Mouse (Mus musculus): ENCODE data around the gene Rad9b. TPM values are rescaled to one million over a fixed set of nuclear protein-coding genes. Genes with fewer than 3 reads are reported as not detected.
A peak's percentile ranks its signal among the peaks of the same experiment; 100 is the strongest.

Rad9b gene
- polyA plus RNA-seq (2015; fragmentation: Nextera tagmentation; extraction: Ambion mirVana), result 19.2 and 19.7 TPM in 2 replicates

GRCm38 (mm10) chr5:122353807-122354491 is at the start of gene Rad9b, which contains the start of gene Vps29:
Gene Rad9b (minus strand): TSS chr5:122354233.
Gene Vps29 (plus strand): TSS chr5:122354369.
- Histone ChIP-seq H3K9ac (replicated peaks; ENCODE audit: low read depth, low read length) (peak within 1 kb of the TSS; percentile 89), H3K27me3 (replicated peaks; ENCODE audit: control insufficient read depth, insufficient read depth, low read length) (no peaks in the 10 kb centered on the region), H3K4me3 (replicated peaks; ENCODE audit: low read length) (peak within 1 kb of the TSS; percentile 77), H3K4me2 (ENCODE audit: low read length) (peak within 1 kb of the TSS; percentile 86), H3K27ac (ENCODE audit: low read length) (peak within 1 kb of the TSS; percentile 77), H3K36me3 (ENCODE audit: control insufficient read depth, insufficient read depth) (no peaks in the 10 kb centered on the region), H3K4me1 (replicated peaks; ENCODE audit: control insufficient read depth, insufficient read depth, low read length) (peaks cover 12% of the 10 kb centered on the region), H3K9me3 (ENCODE audit: control insufficient read depth, low read length) (no peaks in the 10 kb centered on the region)
- peak; percentile 94 for ATAC-seq
- WGBS, result 1% methylated on average over 49 of the region's 51 CpGs

GRCm38 (mm10) chr5:122403362-122403761 is 49.3 kb upstream of the Rad9b start:
- H3K36me3 ChIP-seq (ENCODE audit: control insufficient read depth, insufficient read depth), result peaks cover 39% of the 10 kb centered on the region
- peaks cover 5% of the 10 kb centered on the region; the same call in 1 of the 2 replicates for H3K4me1 ChIP-seq (replicated peaks; ENCODE audit: control insufficient read depth, insufficient read depth, low read length)
- no peaks in the 10 kb centered on the region for H3K9me3 ChIP-seq (ENCODE audit: control insufficient read depth, low read length)
- no peak overlapping the region for H3K4me3 ChIP-seq (replicated peaks; ENCODE audit: low read length)
- no peak overlapping the region for H3K9ac ChIP-seq (replicated peaks; ENCODE audit: low read depth, low read length)
- H3K4me2 ChIP-seq (ENCODE audit: low read length), result no peak overlapping the region
- 95% methylated on average over 12 of the region's 12 CpGs for WGBS
- no peaks in the 10 kb centered on the region for H3K27me3 ChIP-seq (replicated peaks; ENCODE audit: control insufficient read depth, insufficient read depth, low read length)
- no peak overlapping the region for H3K27ac ChIP-seq (ENCODE audit: low read length)
- ATAC-seq, result no peak

GRCm38 (mm10) chr5:122402772-122403171 is 48.7 kb upstream of the Rad9b start:
- H3K9ac ChIP-seq (replicated peaks; ENCODE audit: low read depth, low read length), result no peak overlapping the region
- H3K27me3 ChIP-seq (replicated peaks; ENCODE audit: control insufficient read depth, insufficient read depth, low read length), result no peaks in the 10 kb centered on the region
- H3K9me3 ChIP-seq (ENCODE audit: control insufficient read depth, low read length), result no peaks in the 10 kb centered on the region
- H3K4me2 ChIP-seq (ENCODE audit: low read length), result no peak overlapping the region
- H3K36me3 ChIP-seq (ENCODE audit: control insufficient read depth, insufficient read depth), result peaks cover 39% of the 10 kb centered on the region
- no peak overlapping the region for H3K4me3 ChIP-seq (replicated peaks; ENCODE audit: low read length)
- peak overlapping the region; percentile 56 for H3K27ac ChIP-seq (ENCODE audit: low read length)
- ATAC-seq, result peak; percentile 59
- 79% methylated on average over 5 of the region's 5 CpGs for WGBS
- H3K4me1 ChIP-seq (replicated peaks; ENCODE audit: control insufficient read depth, insufficient read depth, low read length), result peaks cover 5% of the 10 kb centered on the region; the same call in 1 of the 2 replicates

GRCm38 (mm10) chr5:122402160-122402559 is 48.1 kb upstream of the Rad9b start:
- no peak overlapping the region for H3K4me2 ChIP-seq (ENCODE audit: low read length)
- WGBS, result 68% methylated on average over 13 of the region's 13 CpGs

GRCm38 (mm10) chr5:122401303-122401640 is 47.2 kb upstream of the Rad9b start:
- Histone ChIP-seq H3K9ac (replicated peaks; ENCODE audit: low read depth, low read length) (no peak overlapping the region), H3K27ac (ENCODE audit: low read length) (no peak overlapping the region), H3K9me3 (ENCODE audit: control insufficient read depth, low read length) (no peaks in the 10 kb centered on the region), H3K4me2 (ENCODE audit: low read length) (no peak overlapping the region), H3K36me3 (ENCODE audit: control insufficient read depth, insufficient read depth) (peaks cover 38% of the 10 kb centered on the region), H3K4me1 (replicated peaks; ENCODE audit: control insufficient read depth, insufficient read depth, low read length) (peaks cover 5% of the 10 kb centered on the region; the same call in 1 of the 2 replicates), H3K4me3 (replicated peaks; ENCODE audit: low read length) (no peak overlapping the region), H3K27me3 (replicated peaks; ENCODE audit: control insufficient read depth, insufficient read depth, low read length) (no peaks in the 10 kb centered on the region)
- ATAC-seq, result no peak
- 13% methylated on average over 8 of the region's 8 CpGs for WGBS

More at GRCm38 (mm10) chr5:122402160-122402559, 48.1 kb upstream of the Rad9b start:
- Histone ChIP-seq H3K9ac (replicated peaks; ENCODE audit: low read depth, low read length) (no peak overlapping the region), H3K36me3 (ENCODE audit: control insufficient read depth, insufficient read depth) (peaks cover 42% of the 10 kb centered on the region), H3K27me3 (replicated peaks; ENCODE audit: control insufficient read depth, insufficient read depth, low read length) (no peaks in the 10 kb centered on the region), H3K4me3 (replicated peaks; ENCODE audit: low read length) (no peak overlapping the region), H3K9me3 (ENCODE audit: control insufficient read depth, low read length) (no peaks in the 10 kb centered on the region), H3K27ac (ENCODE audit: low read length) (no peak overlapping the region; the same call in 1 of the 2 replicates), H3K4me1 (replicated peaks; ENCODE audit: control insufficient read depth, insufficient read depth, low read length) (peaks cover 5% of the 10 kb centered on the region; the same call in 1 of the 2 replicates)
- no peak for ATAC-seq

- 85% methylated on average over 18 of the region's 18 CpGs for WGBS
- Histone ChIP-seq H3K27me3 (replicated peaks; ENCODE audit: control insufficient read depth, insufficient read depth, low read length) (no peaks in the 10 kb centered on the region), H3K27ac (ENCODE audit: low read length) (no peak overlapping the region), H3K36me3 (ENCODE audit: control insufficient read depth, insufficient read depth) (peaks cover 34% of the 10 kb centered on the region), H3K9ac (replicated peaks; ENCODE audit: low read depth, low read length) (no peak overlapping the region), H3K9me3 (ENCODE audit: control insufficient read depth, low read length) (no peaks in the 10 kb centered on the region), H3K4me2 (ENCODE audit: low read length) (no peak overlapping the region), H3K4me1 (replicated peaks; ENCODE audit: control insufficient read depth, insufficient read depth, low read length) (peaks cover 5% of the 10 kb centered on the region; the same call in 1 of the 2 replicates), H3K4me3 (replicated peaks; ENCODE audit: low read length) (no peak overlapping the region)
- no peak for ATAC-seq
Measured at GRCm38 (mm10) chr5:122400628-122401302, 46.7 kb upstream of the Rad9b start.

DNA sequence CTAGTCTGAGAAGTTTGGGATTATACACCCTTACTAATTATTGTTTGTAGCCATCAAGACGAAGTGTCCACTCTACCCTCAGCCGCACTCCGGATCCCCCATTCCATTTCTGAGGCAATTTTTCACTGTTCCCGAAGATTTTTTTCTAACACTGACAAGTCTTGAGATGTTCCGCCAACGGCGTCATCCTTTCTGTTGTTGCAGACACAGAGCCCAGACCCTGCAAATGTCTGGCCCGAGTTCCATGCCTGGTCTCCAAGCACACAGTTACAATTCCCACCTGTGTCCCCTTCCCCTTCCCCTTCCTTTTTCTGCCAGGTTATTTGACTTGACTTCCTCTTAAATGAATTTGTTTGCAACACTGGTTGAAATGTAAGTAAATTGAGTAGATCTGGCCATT is 45.8 kb upstream of the Rad9b start:
- 93% methylated on average over 8 of the region's 8 CpGs for WGBS
- peaks cover 27% of the 10 kb centered on the region for H3K36me3 ChIP-seq (ENCODE audit: control insufficient read depth, insufficient read depth)
- ATAC-seq, result no peak
- no peak overlapping the region for H3K4me2 ChIP-seq (ENCODE audit: low read length)
- H3K27ac ChIP-seq (ENCODE audit: low read length), result no peak overlapping the region
- H3K4me1 ChIP-seq (replicated peaks; ENCODE audit: control insufficient read depth, insufficient read depth, low read length), result peaks cover 5% of the 10 kb centered on the region; the same call in 1 of the 2 replicates
- no peak overlapping the region for H3K4me3 ChIP-seq (replicated peaks; ENCODE audit: low read length)
- H3K9ac ChIP-seq (replicated peaks; ENCODE audit: low read depth, low read length), result no peak overlapping the region
- H3K27me3 ChIP-seq (replicated peaks; ENCODE audit: control insufficient read depth, insufficient read depth, low read length), result no peaks in the 10 kb centered on the region
- no peaks in the 10 kb centered on the region for H3K9me3 ChIP-seq (ENCODE audit: control insufficient read depth, low read length)

DNA sequence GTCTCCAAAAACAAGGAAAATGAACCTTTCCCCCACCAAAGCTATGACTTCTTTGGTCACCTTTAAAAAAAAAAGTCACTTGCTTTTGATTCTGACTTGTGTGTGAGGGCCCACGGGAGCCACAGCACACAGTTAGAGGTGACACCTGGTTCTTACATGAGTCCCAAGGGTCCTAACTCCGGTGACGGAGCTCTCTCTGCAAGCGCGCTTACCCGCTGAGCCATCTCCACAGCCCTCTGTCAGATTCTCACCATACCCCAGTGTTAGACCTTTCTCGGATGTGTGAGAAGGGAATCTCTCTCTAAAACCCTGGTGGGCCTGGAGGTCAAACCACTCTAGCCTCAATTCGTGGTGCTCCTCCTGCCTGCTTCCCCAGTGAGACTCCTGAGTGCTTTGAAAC is 43.5 kb upstream of the Rad9b start:
- H3K27me3 ChIP-seq (replicated peaks; ENCODE audit: control insufficient read depth, insufficient read depth, low read length), result no peaks in the 10 kb centered on the region
- no peak overlapping the region for H3K4me3 ChIP-seq (replicated peaks; ENCODE audit: low read length)
- no peak for ATAC-seq
- H3K36me3 ChIP-seq (ENCODE audit: control insufficient read depth, insufficient read depth), result peaks cover 11% of the 10 kb centered on the region
- no peaks in the 10 kb centered on the region for H3K9me3 ChIP-seq (ENCODE audit: control insufficient read depth, low read length)
- no peak overlapping the region for H3K9ac ChIP-seq (replicated peaks; ENCODE audit: low read depth, low read length)
- 96% methylated on average over 8 of the region's 8 CpGs for WGBS
- no peak overlapping the region for H3K4me2 ChIP-seq (ENCODE audit: low read length)
- peaks cover 9% of the 10 kb centered on the region for H3K4me1 ChIP-seq (replicated peaks; ENCODE audit: control insufficient read depth, insufficient read depth, low read length)
- no peak overlapping the region for H3K27ac ChIP-seq (ENCODE audit: low read length)

DNA sequence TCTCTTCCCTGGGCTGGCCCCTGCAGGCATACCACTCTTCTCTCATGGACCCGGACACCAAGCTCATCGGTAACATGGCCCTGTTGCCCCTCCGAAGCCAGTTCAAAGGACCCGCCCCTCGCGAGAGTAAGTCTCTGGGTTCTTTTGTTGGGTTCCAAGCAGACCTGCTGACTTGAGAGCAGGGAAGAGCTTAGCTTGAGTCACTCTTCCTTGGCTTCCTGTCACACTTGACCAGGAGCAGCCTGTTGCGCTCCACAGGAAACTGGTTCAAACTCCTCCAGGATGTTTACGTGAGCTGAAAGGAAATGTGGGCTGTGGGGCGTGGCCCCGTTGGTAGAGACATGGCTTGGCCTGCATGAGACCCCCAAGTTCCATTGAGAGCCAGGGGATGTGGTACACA is 42.8 kb upstream of the Rad9b start:
- no peak for ATAC-seq
- peaks cover 11% of the 10 kb centered on the region for H3K36me3 ChIP-seq (ENCODE audit: control insufficient read depth, insufficient read depth)
- H3K4me1 ChIP-seq (replicated peaks; ENCODE audit: control insufficient read depth, insufficient read depth, low read length), result peaks cover 10% of the 10 kb centered on the region
- no peak overlapping the region for H3K9ac ChIP-seq (replicated peaks; ENCODE audit: low read depth, low read length)
- no peak overlapping the region for H3K4me3 ChIP-seq (replicated peaks; ENCODE audit: low read length)
- H3K9me3 ChIP-seq (ENCODE audit: control insufficient read depth, low read length), result no peaks in the 10 kb centered on the region
- H3K4me2 ChIP-seq (ENCODE audit: low read length), result no peak overlapping the region
- no peak overlapping the region for H3K27ac ChIP-seq (ENCODE audit: low read length)
- no peaks in the 10 kb centered on the region for H3K27me3 ChIP-seq (replicated peaks; ENCODE audit: control insufficient read depth, insufficient read depth, low read length)
- WGBS, result 92% methylated on average over 10 of the region's 10 CpGs

All from forebrain, embryonic 16.5 days (tissue).